Mouse (Mus musculus) liver, embryonic 15.5 days (tissue): Measurements from ENCODE around the gene Csf2rb2. TPM values are rescaled to one million over a fixed set of nuclear protein-coding genes. Genes with fewer than 3 reads are reported as not detected.
"Not testable (repeated sequence)": the region's sequence is repeated elsewhere in the genome, so short reads cannot be mapped to it uniquely, and the experiment has no call there.

ENCODE experiments used
- ATAC-seq: fragments of 200-750 bp; cut with Nextera tagmentation; 2 replicates; pipeline ENCODE4 v1.8.0; 2017; ENCODE audit warnings: moderate number of reproducible peaks, mild to moderate bottlenecking, moderate library complexity; ENCODE audit not compliant: insufficient read depth
- H3K27ac ChIP-seq: fragments of 300-500 bp; sonication (generic); replicated peaks from 2 replicates; pipeline ENCODE4 v1.5.1; 2015; ENCODE audit warnings: mild to moderate bottlenecking, inconsistent platforms
- H3K27me3 ChIP-seq: fragments of 300-500 bp; sonication (generic); 2 replicates; pipeline ENCODE4 v1.6.1; 2015; ENCODE audit warnings: mild to moderate bottlenecking, inconsistent platforms
- H3K36me3 ChIP-seq: fragments of 300-500 bp; sonication (generic); replicated peaks from 2 replicates; pipeline ENCODE4 v1.6.1; 2015; ENCODE audit warnings: moderate library complexity, mild to moderate bottlenecking, inconsistent platforms
- H3K4me1 ChIP-seq: fragments of 300-500 bp; sonication (generic); replicated peaks from 2 replicates; pipeline ENCODE4 v1.6.1; 2015; ENCODE audit warnings: inconsistent platforms
- H3K4me2 ChIP-seq: fragments of 300-500 bp; sonication (generic); 2 replicates; pipeline ENCODE4 v1.6.1; 2015; ENCODE audit warnings: moderate library complexity, mild to moderate bottlenecking, inconsistent platforms
- H3K4me3 ChIP-seq: fragments of 300-500 bp; sonication (generic); replicated peaks from 2 replicates; pipeline ENCODE4 v1.5.1; 2015; ENCODE audit warnings: mild to moderate bottlenecking, inconsistent platforms
- H3K9ac ChIP-seq: fragments of 300-500 bp; sonication (generic); 2 replicates; pipeline ENCODE4 v1.6.1; 2015; ENCODE audit warnings: moderate library complexity, mild to moderate bottlenecking, inconsistent platforms
- H3K9me3 ChIP-seq: fragments of 300-500 bp; sonication (generic); replicated peaks from 2 replicates; pipeline ENCODE4 v1.6.1; 2016; ENCODE audit warnings: inconsistent platforms
- WGBS: fragments of 180-500 bp; shearing (Covaris S2); methylation state at CpG from one replicate; pipeline ENCODE4 v1.1.7; 2015; ENCODE audit warnings: mixed read lengths; ENCODE audit not compliant: insufficient replicate concordance; 5-methylcytosine and 5-hydroxymethylcytosine counted together
- polyA plus RNA-seq: library from polyadenylated mRNA; unstranded; fragments of >200 nt; fragmentation: Nextera tagmentation; extraction: Ambion mirVana; gene quantifications from 2 replicates; pipeline ENCODE4 v1.2.1, GENCODE M21; 2015

Csf2rb2 gene
- polyA plus RNA-seq, 1 experiment from 2014 or later = 1.4 TPM

- 61% methylated on average over 5 of the region's 5 CpGs for WGBS
- no peak overlapping the region for H3K27ac ChIP-seq
- H3K27me3 ChIP-seq = no peaks in the 10 kb centered on the region; the same call in 1 of the 2 replicates
- H3K4me3 ChIP-seq = no peak overlapping the region
- H3K4me1 ChIP-seq = no peaks in the 10 kb centered on the region
- H3K4me2 ChIP-seq = no peak overlapping the region
- no peaks in the 10 kb centered on the region for H3K9me3 ChIP-seq
- ATAC-seq = no peak
- H3K36me3 ChIP-seq = no peaks in the 10 kb centered on the region
- H3K9ac ChIP-seq = no peak overlapping the region
These were observed 17.6 kb downstream of the Csf2rb2 start for GRCm38 (mm10) chr15:78287941-78288340.

- WGBS = 20% methylated on average over 2 of the region's 2 CpGs
- peaks cover 4% of the 10 kb centered on the region for H3K27me3 ChIP-seq
- no peaks in the 10 kb centered on the region for H3K36me3 ChIP-seq
- H3K4me2 ChIP-seq = no peak overlapping the region
- H3K4me1 ChIP-seq = peaks cover 11% of the 10 kb centered on the region; the same call in 1 of the 2 replicates
- H3K9me3 ChIP-seq = no peaks in the 10 kb centered on the region
- H3K27ac ChIP-seq = no peak overlapping the region
- no peak overlapping the region for H3K9ac ChIP-seq
- no peak overlapping the region for H3K4me3 ChIP-seq
- no peak for ATAC-seq
These were observed 27.2 kb downstream of the Csf2rb2 start for GRCm38 (mm10) chr15:78278308-78278707.

GRCm38 (mm10) chr15:78271208-78271607 is 34.3 kb downstream of the Csf2rb2 start:
- H3K4me2 ChIP-seq = no peak overlapping the region
- no peak overlapping the region for H3K9ac ChIP-seq
- peak overlapping the region; percentile 67; the same call in 1 of the 2 replicates for H3K27ac ChIP-seq
- no peak overlapping the region for H3K4me3 ChIP-seq
- H3K36me3 ChIP-seq = no peaks in the 10 kb centered on the region
- peak; percentile 48; the same call in 1 of the 2 replicates for ATAC-seq
- H3K9me3 ChIP-seq = no peaks in the 10 kb centered on the region
- peaks cover 49% of the 10 kb centered on the region for H3K4me1 ChIP-seq
- no peaks in the 10 kb centered on the region; the same call in 1 of the 2 replicates for H3K27me3 ChIP-seq

- ATAC-seq = peak; percentile 96
- peak overlapping the region; percentile 50 for H3K4me2 ChIP-seq
- H3K27me3 ChIP-seq = no peaks in the 10 kb centered on the region
- WGBS = 11% methylated on average over 4 of the region's 4 CpGs
- H3K4me3 ChIP-seq = no peak overlapping the region
- H3K9me3 ChIP-seq = no peaks in the 10 kb centered on the region
- H3K27ac ChIP-seq = peak overlapping the region; percentile 88
- H3K36me3 ChIP-seq = no peaks in the 10 kb centered on the region
- H3K4me1 ChIP-seq = peaks cover 53% of the 10 kb centered on the region
- peak overlapping the region; percentile 47 for H3K9ac ChIP-seq
These were observed 37.7 kb downstream of the Csf2rb2 start for GRCm38 (mm10) chr15:78267865-78268264.

- Histone ChIP-seq H3K9me3 (no peaks in the 10 kb centered on the region), H3K9ac (peak overlapping the region; percentile 47), H3K4me3 (no peak overlapping the region), H3K36me3 (no peaks in the 10 kb centered on the region), H3K4me2 (peak overlapping the region; percentile 50), H3K27ac (peak overlapping the region; percentile 88), H3K4me1 (peaks cover 56% of the 10 kb centered on the region), H3K27me3 (no peaks in the 10 kb centered on the region)
- 31% methylated on average over 10 of the region's 10 CpGs for WGBS
- peak; percentile 51 for ATAC-seq
These were observed 38.1 kb downstream of the Csf2rb2 start for GRCm38 (mm10) chr15:78267441-78267840.

GRCm38 (mm10) chr15:78263286-78263685 is 42.2 kb downstream of the Csf2rb2 start:
- Histone ChIP-seq H3K4me1 (peaks cover 62% of the 10 kb centered on the region), H3K4me2 (peak overlapping the region; percentile 58; the same call in 1 of the 2 replicates), H3K27ac (no peak overlapping the region; the same call in 1 of the 2 replicates), H3K27me3 (no peaks in the 10 kb centered on the region), H3K9ac (0 out of 2 replicates have a peak overlapping the region, but pooled peaks have one; percentile 48), H3K9me3 (no peaks in the 10 kb centered on the region), H3K4me3 (no peak overlapping the region), H3K36me3 (no peaks in the 10 kb centered on the region)
- WGBS = 65% methylated on average over 3 of the region's 3 CpGs
- ATAC-seq = no peak

- WGBS = 41% methylated on average over 13 of the region's 13 CpGs
- no peaks in the 10 kb centered on the region for H3K9me3 ChIP-seq
- H3K36me3 ChIP-seq = no peaks in the 10 kb centered on the region
- peak overlapping the region; percentile 85 for H3K27ac ChIP-seq
- H3K4me3 ChIP-seq = peak overlapping the region; percentile 47
- H3K9ac ChIP-seq = peak overlapping the region; percentile 48
- peak overlapping the region; percentile 58 for H3K4me2 ChIP-seq
- peak; percentile 90 for ATAC-seq
- H3K4me1 ChIP-seq = peaks cover 56% of the 10 kb centered on the region
- no peaks in the 10 kb centered on the region for H3K27me3 ChIP-seq
These were observed 44.7 kb downstream of the Csf2rb2 start for GRCm38 (mm10) chr15:78260668-78261333.

- Histone ChIP-seq H3K4me2 (peak overlapping the region; percentile 32), H3K36me3 (no peaks in the 10 kb centered on the region), H3K27ac (peak overlapping the region; percentile 78), H3K4me1 (peaks cover 52% of the 10 kb centered on the region), H3K4me3 (no peak overlapping the region), H3K9ac (0 out of 2 replicates have a peak overlapping the region, but pooled peaks have one; percentile 4), H3K27me3 (no peaks in the 10 kb centered on the region), H3K9me3 (no peaks in the 10 kb centered on the region)
- peak; percentile 21; the same call in 1 of the 2 replicates for ATAC-seq
- WGBS = 29% methylated on average over 10 of the region's 10 CpGs
These were observed 47.2 kb downstream of the Csf2rb2 start for GRCm38 (mm10) chr15:78258246-78258865.

- Histone ChIP-seq H3K4me1 (peaks cover 49% of the 10 kb centered on the region), H3K9ac (peak overlapping the region; percentile 4; the same call in 1 of the 2 replicates), H3K36me3 (no peaks in the 10 kb centered on the region), H3K27me3 (no peaks in the 10 kb centered on the region), H3K27ac (peak overlapping the region; percentile 78), H3K4me2 (peak overlapping the region; percentile 32), H3K9me3 (no peaks in the 10 kb centered on the region), H3K4me3 (no peak overlapping the region)
- peak; percentile 16 for ATAC-seq
- 12% methylated on average over 7 of the region's 7 CpGs for WGBS
These were observed 48.0 kb downstream of the Csf2rb2 start for GRCm38 (mm10) chr15:78257326-78258050.

GRCm38 (mm10) chr15:78256602-78257259 is 48.8 kb downstream of the Csf2rb2 start:
- Histone ChIP-seq H3K27ac (peak overlapping the region; percentile 78), H3K4me1 (peaks cover 43% of the 10 kb centered on the region)
- not testable (repeated sequence) for H3K4me3 ChIP-seq, H3K27me3 ChIP-seq, H3K4me2 ChIP-seq, H3K9ac ChIP-seq, H3K9me3 ChIP-seq, ATAC-seq, H3K36me3 ChIP-seq
